Comparison of ENCODE assay signal across 8 mouse cellular contexts in the genomic region with DNA sequence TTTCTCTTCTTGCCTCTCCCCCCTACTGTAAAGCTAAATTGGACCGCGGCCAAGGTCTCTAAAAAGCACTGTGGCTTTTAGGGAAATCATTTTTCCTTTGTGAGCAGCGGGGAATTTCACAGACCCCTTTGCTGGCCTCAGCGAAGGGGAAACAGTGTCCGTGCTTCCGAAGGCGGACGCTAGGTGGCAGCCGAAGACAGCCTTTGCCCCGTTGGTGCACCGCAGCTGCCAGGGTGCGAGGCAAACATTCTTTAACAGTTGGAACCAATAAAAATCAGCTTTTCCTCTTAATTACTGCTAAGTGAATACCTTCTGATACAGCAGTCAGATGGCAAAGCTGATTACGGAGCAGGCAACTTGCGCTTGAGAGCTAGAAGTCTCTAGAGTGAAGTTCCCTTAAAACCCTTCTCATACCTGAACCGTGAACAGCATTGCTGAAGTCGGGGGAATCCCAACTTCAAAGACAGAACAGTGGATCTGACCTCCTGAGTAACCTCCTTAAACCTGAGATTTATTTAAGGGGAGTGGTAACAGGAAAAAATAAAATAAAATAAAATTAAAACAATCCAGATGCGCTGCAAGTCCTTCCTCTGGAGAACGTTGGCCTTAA.
DNase-seq lines count a peak whose midpoint lies in the region; ATAC-seq and TF ChIP-seq lines count a peak whose summit lies in the region.

No protein-coding gene starts in this region.

- peak; percentile 88 for TF ChIP-seq CTCF in ES-Bruce4 (IDR thresholded peaks at IDR 0.05; ENCODE audit: low read depth, low read length)

- H3K27me3 ChIP-seq in ES-Bruce4 (ENCODE audit: control insufficient read depth, insufficient read depth, low read length, poor library complexity, severe bottlenecking): no peaks in the 10 kb centered on the region
- H3K27me3 ChIP-seq in embryonic facial prominence, embryonic 12.5 days: peaks cover 17% of the 10 kb centered on the region; the same call in 1 of the 2 replicates
- H3K27me3 ChIP-seq in heart, embryonic 16.5 days (ENCODE audit: control insufficient read depth, insufficient read depth, low read length): no peaks in the 10 kb centered on the region
- no peaks in the 10 kb centered on the region for H3K27me3 ChIP-seq in liver, embryonic 11.5 days (replicated peaks; ENCODE audit: control insufficient read depth, insufficient read depth, low read length)
- peaks cover 3% of the 10 kb centered on the region for H3K27me3 ChIP-seq in neural tube, embryonic 14.5 days (ENCODE audit: control insufficient read depth, insufficient read depth, low read length)

- TF ChIP-seq EP300 in ES-Bruce4 (IDR thresholded peaks at IDR 0.05; ENCODE audit: insufficient read depth, low read depth, low read length): no peak

- peak overlapping the region; percentile 49 for H3K4me2 ChIP-seq in embryonic facial prominence, embryonic 12.5 days (replicated peaks)
- peak overlapping the region; percentile 67 for H3K4me2 ChIP-seq in heart, embryonic 16.5 days (ENCODE audit: low read depth, low read length)
- H3K4me2 ChIP-seq in liver, embryonic 11.5 days: peak overlapping the region; percentile 30
- peak overlapping the region; percentile 66 for H3K4me2 ChIP-seq in neural tube, embryonic 14.5 days (ENCODE audit: low read depth, low read length)

- no peaks in the 10 kb centered on the region for H3K4me1 ChIP-seq in ES-Bruce4 (ENCODE audit: control insufficient read depth, insufficient read depth, low read length)
- peaks cover 6% of the 10 kb centered on the region; the same call in 1 of the 2 replicates for H3K4me1 ChIP-seq in embryonic facial prominence, embryonic 12.5 days
- H3K4me1 ChIP-seq in heart, embryonic 16.5 days (ENCODE audit: control insufficient read depth, insufficient read depth, low read length): peaks cover 4% of the 10 kb centered on the region; the same call in 1 of the 2 replicates
- no peaks in the 10 kb centered on the region for H3K4me1 ChIP-seq in liver, embryonic 11.5 days (replicated peaks; ENCODE audit: control insufficient read depth, insufficient read depth, low read length)
- peaks cover 8% of the 10 kb centered on the region for H3K4me1 ChIP-seq in neural tube, embryonic 14.5 days (ENCODE audit: control insufficient read depth, insufficient read depth, low read length)

- peak; percentile 17; the same call in 1 of the 2 replicates for ATAC-seq in embryonic facial prominence, embryonic 12.5 days (ENCODE audit: insufficient number of reproducible peaks, insufficient read depth, low FRiP score, low TSS enrichment)
- no peak for ATAC-seq in heart, embryonic 16.5 days (replicated peaks; ENCODE audit: extremely low read depth, insufficient read depth, low FRiP score)
- 0 out of 2 replicates have a peak, but pooled peaks have one; percentile 41 for ATAC-seq in liver, embryonic 11.5 days (replicated peaks; ENCODE audit: low FRiP score)
- peak; percentile 91 for ATAC-seq in neural tube, embryonic 14.5 days (ENCODE audit: low read depth)

- no peak for TF ChIP-seq POLR2A in ES-Bruce4 (IDR thresholded peaks at IDR 0.05; ENCODE audit: insufficient read depth, low read length)

- 6% methylated on average over 18 of the region's 18 CpGs for WGBS in embryonic facial prominence, embryonic 12.5 days
- WGBS in heart, embryonic 16.5 days: 16% methylated on average over 18 of the region's 18 CpGs
- 17% methylated on average over 18 of the region's 18 CpGs for WGBS in liver, embryonic 11.5 days
- 10% methylated on average over 18 of the region's 18 CpGs for WGBS in neural tube, embryonic 14.5 days

- no peaks in the 10 kb centered on the region for H3K9me3 ChIP-seq in ES-Bruce4 (replicated peaks; ENCODE audit: control insufficient read depth, insufficient read depth, low read length, poor library complexity, severe bottlenecking)
- H3K9me3 ChIP-seq in embryonic facial prominence, embryonic 12.5 days: no peaks in the 10 kb centered on the region
- no peaks in the 10 kb centered on the region for H3K9me3 ChIP-seq in heart, embryonic 16.5 days (replicated peaks; ENCODE audit: control insufficient read depth, low read length)
- no peaks in the 10 kb centered on the region for H3K9me3 ChIP-seq in liver, embryonic 11.5 days (ENCODE audit: control insufficient read depth, low read length)
- H3K9me3 ChIP-seq in neural tube, embryonic 14.5 days (ENCODE audit: control insufficient read depth, low read length): no peaks in the 10 kb centered on the region

- no peak overlapping the region for H3K27ac ChIP-seq in ES-Bruce4 (ENCODE audit: insufficient read depth, low read length)
- no peak overlapping the region for H3K27ac ChIP-seq in embryonic facial prominence, embryonic 12.5 days
- no peak overlapping the region for H3K27ac ChIP-seq in heart, embryonic 16.5 days (ENCODE audit: low read length)
- no peak overlapping the region for H3K27ac ChIP-seq in liver, embryonic 11.5 days (ENCODE audit: low read depth, low read length)
- H3K27ac ChIP-seq in neural tube, embryonic 14.5 days (ENCODE audit: low read depth, low read length): no peak overlapping the region

- no peak overlapping the region for H3K4me3 ChIP-seq in ES-Bruce4 (ENCODE audit: low read depth, low read length)
- peak overlapping the region; percentile 22 for H3K4me3 ChIP-seq in embryonic facial prominence, embryonic 12.5 days
- peak overlapping the region; percentile 36 for H3K4me3 ChIP-seq in heart, embryonic 16.5 days (ENCODE audit: low read length)
- H3K4me3 ChIP-seq in liver, embryonic 11.5 days (ENCODE audit: low read depth, low read length): no peak overlapping the region
- peak overlapping the region; percentile 29 for H3K4me3 ChIP-seq in neural tube, embryonic 14.5 days (ENCODE audit: low read depth, low read length)

- no peak overlapping the region for H3K9ac ChIP-seq in ES-Bruce4 (ENCODE audit: low read depth, poor library complexity, severe bottlenecking)
- H3K9ac ChIP-seq in embryonic facial prominence, embryonic 12.5 days: no peak overlapping the region
- H3K9ac ChIP-seq in heart, embryonic 16.5 days (ENCODE audit: low read length): 0 out of 2 replicates have a peak overlapping the region, but pooled peaks have one; percentile 16
- no peak overlapping the region for H3K9ac ChIP-seq in liver, embryonic 11.5 days (ENCODE audit: low read depth, low read length)
- peak overlapping the region; percentile 47; the same call in 1 of the 2 replicates for H3K9ac ChIP-seq in neural tube, embryonic 14.5 days (replicated peaks; ENCODE audit: low read depth, low read length)

- peak; percentile 31 to 33 for DNase-seq in adrenal gland, postnatal 4 days (ENCODE audit: low spot score in 2 of 2)
- DNase-seq in kidney, postnatal 14 days: peak; percentile 68
- DNase-seq in liver, embryonic 11.5 days (ENCODE audit: low spot score): peak; percentile 52
- DNase-seq in urinary bladder, postnatal 4 days (ENCODE audit: low spot score in 2 of 2): peak; percentile 34 to 78

- H3K36me3 ChIP-seq in ES-Bruce4 (ENCODE audit: control insufficient read depth, insufficient read depth, low read length, poor library complexity, severe bottlenecking): no peaks in the 10 kb centered on the region
- no peaks in the 10 kb centered on the region for H3K36me3 ChIP-seq in embryonic facial prominence, embryonic 12.5 days
- H3K36me3 ChIP-seq in heart, embryonic 16.5 days (ENCODE audit: control insufficient read depth, insufficient read depth): no peaks in the 10 kb centered on the region
- H3K36me3 ChIP-seq in liver, embryonic 11.5 days (ENCODE audit: control insufficient read depth, insufficient read depth, low read length): no peaks in the 10 kb centered on the region
- no peaks in the 10 kb centered on the region for H3K36me3 ChIP-seq in neural tube, embryonic 14.5 days (ENCODE audit: control insufficient read depth, insufficient read depth, low read length)

Comparison
In these comparisons a context has a peak if more than half of its experiments do, and no peak if none do; other contexts are left out.
1. H3K4me3 ChIP-seq: peak in embryonic facial prominence, embryonic 12.5 days (single experiment), heart, embryonic 16.5 days (single experiment) and neural tube, embryonic 14.5 days (single experiment); none in ES-Bruce4 (single experiment) and liver, embryonic 11.5 days (single experiment).
2. H3K9ac ChIP-seq: peak in heart, embryonic 16.5 days (single experiment) and neural tube, embryonic 14.5 days (single experiment); none in ES-Bruce4 (single experiment), embryonic facial prominence, embryonic 12.5 days (single experiment) and liver, embryonic 11.5 days (single experiment).
3. Peak in every context shown above with its lines, with median percentiles within 50 percentile points of each other: DNase-seq and H3K4me2 ChIP-seq.